Mouse (Mus musculus): Measurements from ENCODE around the gene AC109138.7. TPM values are rescaled to one million over a fixed set of nuclear protein-coding genes. Genes with fewer than 3 reads are reported as not detected.

Gene AC109138.7
- polyA plus RNA-seq (2015; fragmentation: Nextera tagmentation; extraction: Ambion mirVana) = not detected in 2 replicates

DNA sequence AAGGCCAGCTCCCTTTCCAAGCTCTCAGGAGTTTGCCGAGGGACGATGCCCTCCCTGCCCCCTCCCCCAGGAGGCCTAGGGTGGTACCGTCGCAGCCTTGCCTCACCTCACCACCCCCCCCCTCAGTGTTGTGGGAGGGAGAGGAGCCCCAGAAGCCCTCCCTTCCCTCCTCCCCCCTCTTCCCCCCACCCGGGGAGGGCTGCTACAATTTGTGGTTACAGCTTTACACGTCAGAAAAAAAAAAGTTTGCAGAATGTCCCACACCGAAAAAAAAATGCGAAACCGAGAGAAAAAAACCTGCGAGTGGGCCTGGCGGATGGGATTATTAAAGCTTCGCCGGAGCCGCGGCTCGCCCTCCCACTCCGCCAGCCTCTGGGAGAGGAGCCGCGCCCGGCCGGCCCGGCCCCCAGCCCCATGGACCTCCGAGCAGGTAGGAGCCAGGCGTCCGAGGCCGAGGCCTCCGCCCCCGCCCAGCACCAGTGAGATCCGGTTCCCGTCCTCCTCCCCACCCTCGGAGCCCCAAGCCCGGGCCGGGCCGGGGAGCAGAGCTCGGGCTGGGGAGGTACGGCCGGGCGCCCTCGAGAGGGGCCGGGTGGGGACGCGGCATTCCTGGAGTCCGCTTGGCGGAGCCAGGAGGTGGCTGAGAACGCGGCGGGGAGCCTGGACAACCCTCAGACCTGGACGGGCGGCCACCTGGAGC lies at the start of gene AC109138.7, which contains the start of gene Clcf1:
AC109138.7 (plus strand) TSS at position 287 of the 700 bp plus-strand sequence.
Clcf1 (plus strand) TSS at position 168 of the 700 bp plus-strand sequence.
- H3K27ac ChIP-seq = no peak within 1 kb of the TSS
- no peaks in the 10 kb centered on the region for H3K9me3 ChIP-seq
- ATAC-seq = peak; percentile 66
- WGBS = under 1% methylated on average over 49 of the region's 49 CpGs
- peak within 1 kb of the TSS; percentile 96 for H3K4me2 ChIP-seq (replicated peaks)
- no peaks in the 10 kb centered on the region for H3K36me3 ChIP-seq
- H3K27me3 ChIP-seq = peaks cover 81% of the 10 kb centered on the region
- peak within 1 kb of the TSS; percentile 73 for H3K9ac ChIP-seq (replicated peaks)
- H3K4me3 ChIP-seq (replicated peaks) = peak within 1 kb of the TSS; percentile 56
- H3K4me1 ChIP-seq (replicated peaks) = peaks cover 44% of the 10 kb centered on the region

DNA sequence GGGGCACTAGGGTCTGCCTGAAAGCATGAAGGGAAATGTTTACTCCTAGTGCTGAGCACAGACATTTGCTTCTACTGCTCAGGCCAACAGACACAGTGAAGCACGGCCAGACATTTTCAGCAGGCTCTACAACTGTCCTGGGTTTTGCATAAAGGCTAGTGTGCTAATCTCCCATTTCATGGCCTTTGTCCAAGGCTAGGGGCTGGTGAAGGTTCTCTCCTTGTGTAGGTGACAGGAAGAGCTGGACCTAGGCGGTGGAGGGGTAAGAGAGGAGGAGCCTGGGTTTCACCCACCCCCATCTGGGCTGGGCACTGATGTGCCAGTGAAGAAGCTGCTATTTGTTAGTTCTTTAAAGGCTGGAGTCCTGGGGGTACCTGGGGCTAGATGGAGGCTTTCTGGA lies 49.4 kb upstream of the AC109138.7 start:
- H3K27ac ChIP-seq = no peak overlapping the region
- H3K36me3 ChIP-seq = peaks cover 16% of the 10 kb centered on the region
- peaks cover 22% of the 10 kb centered on the region for H3K4me1 ChIP-seq (replicated peaks)
- no peaks in the 10 kb centered on the region for H3K9me3 ChIP-seq
- H3K4me3 ChIP-seq (replicated peaks) = no peak overlapping the region
- no peaks in the 10 kb centered on the region for H3K27me3 ChIP-seq
- H3K9ac ChIP-seq (replicated peaks) = no peak overlapping the region
- ATAC-seq = no peak
- WGBS = 83% methylated on average over 2 of the region's 2 CpGs
- no peak overlapping the region for H3K4me2 ChIP-seq (replicated peaks)

DNA sequence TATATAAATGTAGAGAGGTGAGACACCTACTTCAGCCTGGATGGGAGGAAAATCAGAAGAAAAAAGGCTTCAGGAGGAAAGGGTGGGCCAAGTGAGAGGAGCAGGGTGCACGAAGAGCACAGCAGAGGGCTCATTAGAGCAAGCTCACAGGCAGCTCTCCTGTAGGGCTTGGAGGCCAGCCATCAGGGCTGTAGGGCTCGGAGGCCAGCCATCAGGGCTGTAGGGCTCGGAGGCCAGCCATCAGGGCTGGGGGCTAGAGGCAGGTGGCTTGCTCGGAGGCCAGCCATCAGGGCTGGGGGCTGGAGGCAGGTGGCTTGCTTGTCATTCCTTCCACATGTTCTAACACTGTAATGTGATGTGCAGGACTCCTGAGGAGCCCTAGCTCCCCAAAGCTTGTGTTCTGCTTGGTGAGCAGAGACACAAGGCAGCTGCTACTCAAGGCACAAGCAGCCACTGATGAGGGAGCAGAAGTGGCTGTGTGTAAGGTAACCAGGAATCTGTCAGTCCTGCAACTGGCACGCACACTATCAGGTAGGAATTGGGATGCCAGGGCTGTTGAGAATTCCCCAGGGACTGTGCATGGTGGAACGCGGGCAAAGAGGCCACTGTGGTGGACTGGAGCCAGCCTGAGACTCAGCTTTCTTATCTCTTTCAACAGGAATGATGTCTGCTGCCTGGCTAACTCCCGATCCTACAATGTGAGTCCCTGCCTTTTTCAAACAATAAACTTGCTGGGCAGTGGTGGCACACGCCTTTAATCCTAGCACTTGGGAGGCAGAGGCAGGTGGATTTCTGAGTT lies 47.3 kb upstream of the AC109138.7 start:
- H3K36me3 ChIP-seq = no peaks in the 10 kb centered on the region
- WGBS = 85% methylated on average over 9 of the region's 9 CpGs
- no peaks in the 10 kb centered on the region for H3K27me3 ChIP-seq
- no peak overlapping the region for H3K9ac ChIP-seq (replicated peaks)
- no peak overlapping the region for H3K27ac ChIP-seq
- peaks cover 24% of the 10 kb centered on the region for H3K4me1 ChIP-seq (replicated peaks)
- no peak overlapping the region for H3K4me2 ChIP-seq (replicated peaks)
- H3K9me3 ChIP-seq = no peaks in the 10 kb centered on the region
- no peak overlapping the region for H3K4me3 ChIP-seq (replicated peaks)
- ATAC-seq = no peak

DNA sequence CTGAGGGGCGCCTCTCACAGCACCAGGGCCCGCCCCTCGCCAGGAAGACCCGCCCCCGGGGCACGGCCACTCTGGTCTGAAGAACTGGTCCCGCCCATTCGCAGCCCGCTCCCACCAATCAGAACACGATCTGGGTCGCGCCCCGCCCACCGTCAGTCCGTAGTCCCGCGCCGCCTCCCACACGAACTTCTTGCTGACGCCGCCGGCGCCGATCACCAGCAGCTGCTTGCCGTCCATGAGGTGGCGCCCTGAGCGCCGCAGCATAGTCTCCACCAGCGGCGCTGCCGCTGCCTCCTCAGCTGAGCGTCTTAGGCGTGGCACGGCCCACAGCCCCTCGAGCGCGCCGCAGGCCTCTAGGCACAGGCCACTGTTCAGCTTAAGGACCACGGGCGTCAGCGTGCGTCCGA lies 44.8 kb upstream of the AC109138.7 start:
- Histone ChIP-seq H3K4me1 (replicated peaks) (peaks cover 9% of the 10 kb centered on the region), H3K27ac (peak overlapping the region; percentile 90), H3K27me3 (no peaks in the 10 kb centered on the region), H3K4me2 (replicated peaks) (peak overlapping the region; percentile 70), H3K9me3 (no peaks in the 10 kb centered on the region), H3K9ac (replicated peaks) (peak overlapping the region; percentile 77), H3K4me3 (replicated peaks) (peak overlapping the region; percentile 42), H3K36me3 (no peaks in the 10 kb centered on the region)
- WGBS = 1% methylated on average over 42 of the region's 43 CpGs
- ATAC-seq = peak; percentile 97

DNA sequence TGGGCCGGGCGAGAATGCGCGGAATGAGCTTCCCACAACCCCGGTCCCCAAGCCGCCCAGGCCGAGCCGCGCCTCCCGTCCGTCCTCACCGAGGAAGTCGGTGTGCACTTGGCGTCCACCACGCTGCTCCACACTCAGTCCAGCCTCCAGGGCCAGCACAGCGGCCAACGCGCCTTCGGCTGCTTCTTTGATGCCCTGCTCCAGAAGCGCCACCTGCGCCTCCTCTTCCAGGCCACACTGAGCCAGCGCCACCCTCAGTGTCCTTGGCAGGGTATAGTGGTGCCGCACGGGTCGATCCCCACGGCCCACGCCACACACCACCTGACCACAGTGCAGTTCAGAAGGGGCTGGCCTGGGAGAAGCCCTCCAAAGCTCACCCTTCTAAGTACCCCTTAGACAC lies 44.3 kb upstream of the AC109138.7 start:
- Histone ChIP-seq H3K4me3 (replicated peaks) (peak overlapping the region; percentile 42), H3K9me3 (no peaks in the 10 kb centered on the region), H3K27ac (peak overlapping the region; percentile 90), H3K9ac (replicated peaks) (peak overlapping the region; percentile 77), H3K36me3 (no peaks in the 10 kb centered on the region), H3K4me2 (replicated peaks) (peak overlapping the region; percentile 70), H3K4me1 (replicated peaks) (peaks cover 9% of the 10 kb centered on the region), H3K27me3 (no peaks in the 10 kb centered on the region)
- peak; percentile 79 for ATAC-seq
- 6% methylated on average over 27 of the region's 27 CpGs for WGBS

DNA sequence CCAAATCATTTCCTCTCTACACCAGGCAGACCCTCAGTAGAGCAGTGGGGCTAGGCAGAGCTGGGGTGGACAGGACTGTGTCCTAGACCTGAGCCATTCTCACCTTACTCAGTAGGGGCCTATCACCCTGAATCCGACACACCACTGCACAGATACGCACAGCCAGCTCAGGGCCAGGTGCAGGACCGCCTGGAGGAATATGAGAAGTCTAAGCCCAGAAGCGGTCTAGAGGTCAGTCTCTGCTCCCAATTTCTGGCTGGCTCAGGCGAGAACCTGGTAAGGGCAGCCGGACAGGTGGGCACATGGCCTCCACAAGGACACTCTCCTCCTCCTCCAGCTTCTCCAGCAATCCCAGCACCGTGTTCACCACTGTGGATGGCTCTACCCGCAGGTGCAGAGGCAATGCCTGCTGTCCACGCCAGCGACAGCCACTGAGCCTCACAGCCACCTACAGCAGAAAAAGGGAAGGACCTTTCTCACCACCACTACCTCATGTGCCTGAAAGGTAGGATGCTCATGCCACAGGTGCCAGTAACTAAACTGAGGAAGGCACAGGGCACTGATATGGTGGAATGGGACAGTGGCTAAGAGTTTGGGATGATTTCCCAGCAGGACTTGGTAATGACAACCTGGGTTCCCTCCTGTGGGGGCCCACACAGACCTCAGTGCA lies 43.3 kb upstream of the AC109138.7 start:
- Histone ChIP-seq H3K4me1 (replicated peaks) (peaks cover 19% of the 10 kb centered on the region), H3K9ac (replicated peaks) (no peak overlapping the region), H3K27ac (no peak overlapping the region), H3K4me2 (replicated peaks) (no peak overlapping the region), H3K36me3 (no peaks in the 10 kb centered on the region), H3K9me3 (no peaks in the 10 kb centered on the region), H3K27me3 (no peaks in the 10 kb centered on the region), H3K4me3 (replicated peaks) (no peak overlapping the region)
- 91% methylated on average over 10 of the region's 10 CpGs for WGBS
- no peak for ATAC-seq

DNA sequence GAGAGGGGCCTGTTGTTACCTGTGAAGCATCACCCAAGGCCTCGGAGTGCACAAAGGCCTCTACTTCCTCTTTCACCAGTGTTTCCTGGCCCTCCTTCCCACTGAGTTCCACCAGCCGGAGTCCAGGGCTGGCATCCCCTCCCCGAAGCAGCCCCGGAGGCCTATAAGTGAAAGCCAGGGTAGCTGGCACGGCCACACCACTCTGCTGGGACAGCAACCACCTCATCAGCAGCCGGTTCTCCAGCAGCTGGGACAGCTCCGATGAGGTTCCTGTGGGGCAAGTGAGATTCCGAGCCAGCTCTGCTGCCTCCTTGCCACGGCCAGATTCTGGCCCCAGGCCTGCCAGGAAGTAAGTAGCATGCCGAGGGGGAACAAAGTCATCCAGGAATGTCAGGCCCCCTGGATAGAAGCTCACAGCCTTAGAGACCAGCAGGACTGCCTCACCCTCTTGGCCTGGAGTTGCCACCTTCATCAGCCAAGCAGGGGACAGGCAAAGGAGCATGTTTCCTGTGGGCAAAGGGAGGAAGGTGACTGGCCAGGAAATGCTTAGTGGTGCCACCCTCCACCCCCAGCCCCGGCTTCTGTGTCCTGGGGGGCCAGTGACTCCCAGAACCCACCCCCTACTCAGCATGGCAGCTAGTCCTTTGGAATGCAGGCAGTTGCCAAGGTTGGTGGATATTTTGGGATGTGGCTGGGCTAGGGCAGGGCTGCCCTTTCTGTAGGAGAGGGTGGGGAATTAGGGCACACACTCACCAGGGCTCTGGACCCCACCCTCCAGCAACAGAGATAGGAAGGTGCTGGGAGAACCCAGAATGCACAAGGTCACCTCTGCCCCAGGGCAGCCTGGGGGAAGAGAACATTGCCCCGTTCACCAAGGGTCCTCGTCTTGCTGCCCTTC lies 42.5 kb upstream of the AC109138.7 start:
- H3K27me3 ChIP-seq = no peaks in the 10 kb centered on the region
- WGBS = 77% methylated on average over 13 of the region's 13 CpGs
- no peak for ATAC-seq
- no peak overlapping the region for H3K27ac ChIP-seq
- H3K36me3 ChIP-seq = no peaks in the 10 kb centered on the region
- peak overlapping the region; percentile 43 for H3K9ac ChIP-seq (replicated peaks)
- H3K4me2 ChIP-seq (replicated peaks) = no peak overlapping the region
- no peaks in the 10 kb centered on the region for H3K9me3 ChIP-seq
- peaks cover 19% of the 10 kb centered on the region for H3K4me1 ChIP-seq (replicated peaks)
- H3K4me3 ChIP-seq (replicated peaks) = no peak overlapping the region

DNA sequence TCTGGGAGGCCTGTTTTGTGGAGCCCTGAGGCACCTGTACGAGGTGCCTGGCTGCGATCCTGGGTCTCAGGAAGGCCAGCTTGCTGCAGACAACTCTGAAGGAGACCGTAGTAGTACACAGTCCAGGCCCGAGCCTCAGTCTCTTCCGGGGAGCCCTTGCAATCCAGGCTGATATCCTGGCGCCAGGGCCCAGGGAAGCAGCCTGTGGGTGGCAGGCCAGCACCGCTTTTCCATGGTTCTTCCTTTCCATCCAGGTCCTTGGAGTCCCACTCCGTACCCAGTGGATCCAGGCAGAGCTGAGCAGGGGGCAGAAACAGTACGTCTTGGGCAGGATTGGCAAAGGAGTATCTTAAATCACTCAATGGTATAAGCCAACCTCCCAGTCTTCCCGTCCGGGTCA lies 41.2 kb upstream of the AC109138.7 start:
- 61% methylated on average over 11 of the region's 11 CpGs for WGBS
- no peak overlapping the region for H3K27ac ChIP-seq
- H3K4me3 ChIP-seq (replicated peaks) = no peak overlapping the region
- 0 out of 2 replicates have a peak, but pooled peaks cover 3% of the 10 kb centered on the region for H3K27me3 ChIP-seq
- H3K9ac ChIP-seq (replicated peaks) = no peak overlapping the region
- no peak for ATAC-seq
- H3K36me3 ChIP-seq = no peaks in the 10 kb centered on the region
- H3K9me3 ChIP-seq = no peaks in the 10 kb centered on the region
- peaks cover 19% of the 10 kb centered on the region for H3K4me1 ChIP-seq (replicated peaks)
- no peak overlapping the region for H3K4me2 ChIP-seq (replicated peaks)

DNA sequence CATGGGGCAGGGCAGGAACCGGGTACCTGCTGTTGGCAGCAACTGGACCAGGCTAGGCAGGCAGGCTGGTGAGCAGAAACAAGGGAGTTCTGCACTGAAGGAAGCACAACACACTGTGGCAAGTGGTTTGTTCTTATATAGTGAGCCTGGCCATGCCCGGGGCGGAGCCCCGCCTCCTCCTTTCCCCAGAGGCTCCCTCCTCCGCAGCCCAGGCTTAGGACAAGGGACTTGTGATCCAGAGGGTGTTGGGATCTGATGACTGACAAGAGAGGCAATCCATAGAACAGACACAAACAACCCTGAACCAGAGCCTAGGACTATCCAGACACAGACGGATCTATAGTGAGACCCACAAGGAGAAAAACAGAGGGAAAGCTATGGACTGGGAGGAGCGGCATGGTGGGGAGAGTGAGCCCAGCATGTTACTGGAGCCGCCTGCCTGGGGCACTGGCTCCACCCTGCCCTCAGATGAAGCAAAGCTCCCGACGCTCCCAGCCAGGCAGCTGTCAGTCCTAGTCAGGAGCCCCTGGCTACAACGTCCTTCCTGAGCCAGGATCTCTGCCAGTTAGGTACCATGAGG lies 38.7 kb upstream of the AC109138.7 start, which contains the start of gene Carns1:
Carns1 (minus strand) TSS at position 112 of the 580 bp plus-strand sequence.
- Histone ChIP-seq H3K9me3 (no peaks in the 10 kb centered on the region), H3K36me3 (no peaks in the 10 kb centered on the region), H3K27ac (no peak within 1 kb of the TSS), H3K4me3 (replicated peaks) (no peak within 1 kb of the TSS), H3K27me3 (0 out of 2 replicates have a peak, but pooled peaks cover 3% of the 10 kb centered on the region), H3K9ac (replicated peaks) (peak within 1 kb of the TSS; percentile 24), H3K4me2 (replicated peaks) (peak within 1 kb of the TSS; percentile 40), H3K4me1 (replicated peaks) (peaks cover 10% of the 10 kb centered on the region)
- 2% methylated on average over 11 of the region's 11 CpGs for WGBS
- peak; percentile 75 for ATAC-seq

DNA sequence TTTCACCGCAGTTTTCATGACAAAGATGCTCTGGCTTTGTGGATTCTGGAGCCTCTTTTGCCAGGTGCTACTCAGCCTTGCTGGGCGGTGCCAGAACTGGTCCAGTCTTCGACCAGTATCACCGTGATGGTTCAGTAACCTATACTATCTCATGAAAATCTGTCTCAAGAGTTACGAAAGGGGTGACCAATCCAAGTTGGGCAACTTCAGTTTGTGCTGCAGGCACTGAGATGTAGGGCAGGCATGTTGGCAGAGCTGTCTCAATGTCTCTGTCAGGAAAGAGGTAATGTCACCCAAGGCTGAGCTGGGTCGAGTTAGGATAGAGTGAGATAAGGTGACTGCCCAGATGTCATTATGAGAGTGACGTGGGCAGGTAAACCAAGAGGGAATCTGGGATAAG lies 33.7 kb upstream of the AC109138.7 start:
- H3K27ac ChIP-seq = no peak overlapping the region
- no peak overlapping the region for H3K4me3 ChIP-seq (replicated peaks)
- H3K27me3 ChIP-seq = 0 out of 2 replicates have a peak, but pooled peaks cover 3% of the 10 kb centered on the region
- no peak overlapping the region for H3K9ac ChIP-seq (replicated peaks)
- no peaks in the 10 kb centered on the region for H3K9me3 ChIP-seq
- no peaks in the 10 kb centered on the region for H3K36me3 ChIP-seq
- ATAC-seq = no peak
- WGBS = 92% methylated on average over 7 of the region's 7 CpGs
- H3K4me2 ChIP-seq (replicated peaks) = no peak overlapping the region
- H3K4me1 ChIP-seq (replicated peaks) = peaks cover 14% of the 10 kb centered on the region

DNA sequence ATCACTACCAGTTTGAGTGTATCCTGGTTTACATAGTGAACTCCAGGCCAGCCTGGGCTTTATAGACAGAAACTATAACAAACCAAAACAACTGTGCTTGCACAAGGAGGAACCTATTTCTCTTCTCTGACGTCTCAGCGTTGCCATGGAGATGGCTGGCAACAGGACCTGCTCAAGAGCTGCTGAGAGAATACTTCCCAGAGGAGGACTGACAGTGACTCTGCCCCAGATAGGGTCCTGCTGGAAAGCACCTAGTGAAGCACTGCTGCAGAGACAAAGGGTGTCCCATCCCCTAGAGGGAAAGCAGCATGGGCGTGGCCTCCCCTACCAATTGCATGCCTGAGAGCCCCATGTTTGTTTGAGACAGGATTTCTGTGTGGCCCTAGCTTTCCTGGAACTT lies 32.3 kb upstream of the AC109138.7 start:
- no peaks in the 10 kb centered on the region for H3K9me3 ChIP-seq
- H3K27ac ChIP-seq = no peak overlapping the region
- H3K27me3 ChIP-seq = 0 out of 2 replicates have a peak, but pooled peaks cover 2% of the 10 kb centered on the region
- 39% methylated on average over 3 of the region's 3 CpGs for WGBS
- H3K4me3 ChIP-seq (replicated peaks) = no peak overlapping the region
- H3K36me3 ChIP-seq = no peaks in the 10 kb centered on the region
- ATAC-seq = no peak
- no peak overlapping the region for H3K4me2 ChIP-seq (replicated peaks)
- peak overlapping the region; percentile 28; the same call in 1 of the 2 replicates for H3K9ac ChIP-seq (replicated peaks)
- H3K4me1 ChIP-seq (replicated peaks) = peaks cover 9% of the 10 kb centered on the region
